Mouse (Mus musculus): ENCODE data around the gene Sall2.

Sall2 gene

DNA sequence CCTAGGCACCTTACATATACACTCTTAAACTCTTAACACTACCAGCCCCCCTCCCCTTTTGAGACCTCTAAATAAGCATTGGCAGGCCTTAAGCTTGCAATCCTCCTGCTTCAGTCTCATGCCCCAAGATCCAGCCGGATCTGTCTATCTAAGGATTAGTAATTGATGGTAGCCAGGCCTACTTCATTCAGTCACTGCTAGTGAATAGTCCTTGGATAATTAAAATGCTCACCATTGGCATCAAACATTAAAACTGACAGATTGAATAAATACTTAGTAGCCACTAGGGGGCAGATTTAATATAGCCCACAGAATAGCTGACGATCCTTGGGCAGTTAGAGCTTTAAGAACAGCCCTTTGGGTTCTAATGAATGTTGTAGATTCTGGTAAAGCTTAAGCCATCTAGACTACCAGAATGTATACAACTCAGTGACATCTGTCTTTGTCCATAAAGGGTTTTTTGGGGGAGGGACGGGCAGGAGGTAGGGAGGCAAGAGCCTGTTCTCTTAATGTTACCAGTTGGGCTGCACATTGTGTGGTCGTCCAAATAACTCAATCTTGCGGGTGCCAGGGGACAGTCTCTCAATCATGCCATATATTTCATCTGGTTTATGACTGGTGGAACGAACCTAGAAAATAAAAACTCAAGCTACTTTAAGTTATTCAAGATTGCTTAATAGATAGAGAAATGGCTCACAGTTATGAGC is 32.9 kb downstream of the Sall2 start:
- no peak for DNase-seq

DNA sequence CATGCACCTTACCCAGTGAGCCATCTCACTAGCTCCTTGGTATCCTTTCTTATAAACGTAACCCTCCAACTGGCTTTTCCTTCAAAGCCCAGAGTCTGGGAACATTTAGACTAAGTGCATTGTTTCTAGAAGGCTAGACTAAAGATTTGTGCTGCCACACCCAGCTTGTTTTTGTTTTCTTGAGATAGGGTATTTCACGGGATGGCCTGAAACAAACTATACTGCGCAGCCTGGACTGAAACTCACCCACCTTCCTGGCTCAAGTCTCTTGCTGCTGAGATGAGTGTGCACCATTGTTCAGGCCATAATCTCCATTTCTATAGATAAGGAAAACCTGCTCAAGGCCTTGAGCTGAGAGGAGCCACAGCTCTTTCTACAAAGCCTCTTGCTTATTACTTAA is 44.4 kb downstream of the Sall2 start:
- no peak for DNase-seq

DNA sequence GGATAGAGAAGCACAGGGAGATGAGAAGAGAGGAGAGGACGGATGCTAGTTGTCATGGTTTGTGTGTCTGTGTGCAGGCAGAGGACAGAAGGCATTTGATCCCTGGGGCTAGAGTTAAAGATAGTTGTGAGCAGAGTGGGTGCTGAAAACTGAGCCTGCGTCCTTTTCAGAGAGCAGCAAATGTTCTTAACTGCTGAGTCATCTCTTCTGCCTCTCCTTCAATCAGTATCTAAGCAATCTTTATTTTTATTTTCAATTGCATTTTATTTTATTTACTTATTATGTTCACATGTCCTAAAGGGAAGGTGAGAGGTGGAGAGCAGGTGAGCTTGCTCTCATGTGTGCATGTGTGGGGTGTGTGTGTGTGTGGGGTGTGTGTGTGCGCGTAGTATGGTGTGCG is 44.9 kb downstream of the Sall2 start:
- no peak for DNase-seq

DNA sequence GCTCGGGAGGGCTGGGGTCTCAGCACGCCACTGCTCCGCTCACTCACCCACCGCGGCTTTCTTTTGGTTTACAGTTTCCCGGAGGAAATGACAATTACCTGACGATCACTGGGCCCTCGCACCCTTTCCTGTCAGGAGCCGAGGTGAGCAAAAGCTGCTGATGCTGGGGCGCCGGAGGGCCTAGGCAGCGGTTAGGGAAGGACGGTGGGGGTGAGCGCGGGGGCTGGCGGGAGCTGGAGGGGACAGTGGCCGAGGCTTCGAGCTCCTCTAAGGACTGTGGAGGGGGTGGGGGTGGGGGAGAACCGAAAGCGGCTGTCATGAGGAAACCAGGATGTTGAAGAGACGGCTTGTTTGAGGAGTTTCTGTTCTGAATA is 48.8 kb downstream of the Sall2 start:
- no peak for DNase-seq

DNA sequence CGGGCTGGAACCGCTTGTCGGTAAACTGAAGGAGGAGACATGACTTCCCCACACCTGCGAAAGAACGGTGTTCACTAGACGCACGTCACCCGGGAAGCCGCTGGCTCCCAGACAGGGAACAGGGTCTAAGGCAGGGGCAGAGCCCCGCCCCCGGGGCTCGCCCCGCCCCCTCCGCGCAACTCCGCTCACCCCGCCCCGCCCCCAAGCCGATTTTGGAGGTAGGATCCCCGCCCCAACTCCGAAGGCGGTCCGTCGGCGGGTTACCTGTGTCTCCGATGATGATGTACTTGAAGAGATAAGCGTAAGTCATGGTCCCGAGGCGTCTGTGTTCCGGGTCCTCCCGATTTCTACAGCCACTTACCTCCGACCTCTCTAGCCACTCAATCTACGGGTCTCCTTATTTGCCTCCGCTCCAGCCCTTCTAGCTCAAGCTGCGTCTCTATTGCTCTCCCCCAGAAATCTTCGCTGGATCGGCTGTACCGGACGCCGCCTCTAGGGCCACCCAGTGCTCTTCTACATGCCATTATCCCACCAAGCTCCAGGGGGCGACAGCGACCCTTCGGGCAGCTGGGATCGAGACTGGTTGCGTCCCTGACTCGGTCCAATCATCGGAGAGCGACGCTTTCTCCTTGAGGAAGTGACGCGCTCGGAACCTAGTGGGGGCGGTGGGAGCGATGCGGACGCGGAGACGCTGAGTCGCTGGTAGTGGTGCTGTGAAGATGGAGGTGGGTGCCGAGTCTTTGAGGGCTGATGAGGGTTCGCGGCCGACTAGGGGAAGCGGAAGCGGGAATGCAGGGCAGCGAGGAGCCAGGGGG is 49.4 kb downstream of the Sall2 start, which contains the start of the genes Tox4 and Rab2b:
Tox4 (plus strand) TSS at position 215 of the 815 bp plus-strand sequence.
Rab2b (minus strand) TSS at position 614 of the 815 bp plus-strand sequence.
- DNase-seq, result peak; percentile 98

DNA sequence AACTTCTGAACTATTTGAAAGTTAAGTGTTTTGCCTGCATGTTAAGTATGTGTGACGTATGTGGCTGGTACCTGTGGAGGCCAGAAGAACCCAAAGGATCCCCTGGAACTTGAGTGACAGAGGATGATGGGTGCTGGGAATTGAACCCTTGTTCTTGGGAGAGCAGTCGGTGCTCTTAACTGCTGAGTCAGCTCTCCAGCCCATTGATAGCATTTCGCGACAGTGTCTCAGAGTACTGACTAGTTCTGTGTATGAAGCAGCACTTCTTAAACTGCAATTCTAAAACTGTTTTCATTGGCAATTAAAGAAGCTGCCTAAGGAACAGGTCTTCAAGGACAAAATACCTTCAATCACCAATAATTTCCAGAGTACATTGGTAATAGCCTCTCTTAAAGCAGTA is 51.4 kb downstream of the Sall2 start:
- no peak for DNase-seq

DNA sequence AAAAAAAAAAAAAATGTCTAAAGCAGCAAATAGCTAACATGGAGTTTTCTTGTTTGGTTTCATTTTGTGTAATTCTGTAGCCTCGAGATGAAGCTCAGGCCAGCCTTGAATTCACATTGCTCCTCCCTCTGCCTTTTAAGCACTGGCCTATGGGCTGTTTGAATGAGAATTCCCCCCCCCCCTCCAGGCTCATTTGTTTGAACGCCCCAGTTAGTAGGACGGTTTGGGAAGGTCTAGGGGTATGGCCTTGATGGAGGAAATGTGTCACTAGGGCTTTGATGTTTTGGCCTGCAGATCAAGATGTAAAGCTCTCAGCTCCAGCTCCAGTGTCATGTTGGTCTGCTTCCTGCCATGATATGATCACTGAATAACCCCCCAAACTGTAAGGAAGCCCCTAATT is 55.8 kb downstream of the Sall2 start:
- no peak for DNase-seq

Measured in cerebellum, adult 9-10 months (tissue).